Mouse (Mus musculus) lung, adult 2 months (tissue): ENCODE data around the gene Stk17b.

Source experiments
- CTCF ChIP-seq: fragments of 200-500 bp; IDR thresholded peaks from 2 replicates; pipeline ENCODE4 v1.5.1; 2011; ENCODE audit warnings: mild to moderate bottlenecking, low read length, control low read depth; ENCODE audit not compliant: insufficient read depth
- POLR2A ChIP-seq: fragments of 200-500 bp; IDR thresholded peaks from 2 replicates; pipeline ENCODE4 v1.6.1; 2011; ENCODE audit warnings: low read depth, mild to moderate bottlenecking, control low read depth, low read length, borderline replicate concordance; ENCODE audit errors: extremely low read depth

- TF ChIP-seq POLR2A (no peak), CTCF (no peak)
Measured at GRCm38 (mm10) chr1:53748571-53748970, 36.5 kb downstream of the Stk17b start.
